Comparison of ENCODE assay signal across 8 mouse cellular contexts in genomic region chr7:28490410-28490809, GRCm38 (mm10). TPM values are rescaled to one million over a fixed set of nuclear protein-coding genes. Genes with fewer than 3 reads are reported as not detected.
DNase-seq lines count a peak whose midpoint lies in the region; ATAC-seq lines count a peak whose summit lies in the region.
"Had no signal": no experiment of that assay in that cellular context is flagged by ENCODE, and none has a peak within 500 bp of the region (broad histone marks: within the 10 kb centered on the region; RNA-seq: fewer than 3 reads in every experiment).

No protein-coding gene starts in this region.

- peak; percentile 96 for DNase-seq in ES-CJ7 (ENCODE audit: low read depth, low spot score)
- peak; percentile 72 for DNase-seq in adrenal gland, adult 2 months
- DNase-seq in embryo, embryonic 11.5 days (ENCODE audit: low read depth, low spot score): peak; percentile 37
- DNase-seq in heart, postnatal 36 days: peak; percentile 33 to 45
- DNase-seq in left cerebral cortex, postnatal 14 days (ENCODE audit: low spot score in 2 of 2): peak; percentile 34 to 45
- DNase-seq in spleen, postnatal 4 days (ENCODE audit: low spot score in 2 of 2): peak; percentile 44 to 72

- intact Hi-C loops in heart, postnatal 36 days (cut with DNase I): loop anchor here (2.0 kb wide), 1 partner anchor 110 kb away; no protein-coding TSS in a partner anchor
- intact Hi-C loops in left cerebral cortex, postnatal 14 days (cut with DNase I): no loop called here

- ATAC-seq in megakaryocyte progenitor cell, adult 5-6 weeks (replicated peaks; ENCODE audit: poor library complexity): peak; percentile 82

RNA-seq across cellular contexts. Expression of gene Ifnl2, which starts 19.8 kb away (rescaled TPM):
- not detected for total RNA-seq in adrenal gland, adult 2 months (2021)
- 0.33 and 1.00 TPM in 2 replicates for polyA plus RNA-seq in adrenal gland, adult 2 months (2012; rRNA removed)
- not detected for total RNA-seq in heart, postnatal 36 days (2021)
- not detected for total RNA-seq in left cerebral cortex, postnatal 14 days (2021)
- not detected in 2 replicates for total RNA-seq in megakaryocyte progenitor cell, adult 5-6 weeks (2015)
- total RNA-seq in megakaryocyte progenitor cell, adult 5-6 weeks (2017): not detected in 2 replicates
- polyA plus RNA-seq: macrophage had no signal

RNA-seq across cellular contexts. Expression of gene Ifnl3, which starts 32.2 kb away (rescaled TPM):
- total RNA-seq in adrenal gland, adult 2 months (2021): not detected
- polyA plus RNA-seq in adrenal gland, adult 2 months (2012; rRNA removed): 0.48 and 0.59 TPM in 2 replicates
- not detected for total RNA-seq in heart, postnatal 36 days (2021)
- not detected for total RNA-seq in left cerebral cortex, postnatal 14 days (2021)
- not detected in 2 replicates for total RNA-seq in megakaryocyte progenitor cell, adult 5-6 weeks (2015)
- total RNA-seq in megakaryocyte progenitor cell, adult 5-6 weeks (2017): not detected in 2 replicates
- polyA plus RNA-seq: macrophage had no signal

RNA-seq across cellular contexts. Expression of gene Lrfn1, which starts 38.6 kb away (rescaled TPM):
- total RNA-seq in adrenal gland, adult 2 months (2021): 10 to 100 TPM; 12.9 to 25.4 TPM
- polyA plus RNA-seq in adrenal gland, adult 2 months (2012; rRNA removed): 33.6 and 37.1 TPM in 2 replicates
- under 1 TPM; 0.38 to 0.86 TPM for total RNA-seq in heart, postnatal 36 days (2021)
- 10 to 100 TPM; 97.0 to 98.5 TPM for total RNA-seq in left cerebral cortex, postnatal 14 days (2021)
- total RNA-seq in megakaryocyte progenitor cell, adult 5-6 weeks (2015): 1.2 TPM in 2 replicates
- 1.7 and 2.3 TPM in 2 replicates for total RNA-seq in megakaryocyte progenitor cell, adult 5-6 weeks (2017)

RNA-seq across cellular contexts. Expression of gene Sycn, which starts 50.3 kb away (rescaled TPM):
- not detected for total RNA-seq in adrenal gland, adult 2 months (2021)
- polyA plus RNA-seq in adrenal gland, adult 2 months (2012; rRNA removed): 0.44 and 0.48 TPM in 2 replicates
- not detected for total RNA-seq in heart, postnatal 36 days (2021)
- not detected for total RNA-seq in left cerebral cortex, postnatal 14 days (2021)
- not detected in 2 replicates for total RNA-seq in megakaryocyte progenitor cell, adult 5-6 weeks (2015)
- total RNA-seq in megakaryocyte progenitor cell, adult 5-6 weeks (2017): not detected in 2 replicates
- polyA plus RNA-seq: macrophage had no signal

RNA-seq across cellular contexts. Expression of gene Gmfg, which starts 53.2 kb away (rescaled TPM):
- total RNA-seq in adrenal gland, adult 2 months (2021): 10 to 100 TPM in 1 of 2 experiments, 1 to 10 TPM in 1; 7.1 to 10.4 TPM
- polyA plus RNA-seq in adrenal gland, adult 2 months (2012; rRNA removed): 0.58 and 0.89 TPM in 2 replicates
- 1 to 10 TPM; 4.6 to 7.2 TPM for total RNA-seq in heart, postnatal 36 days (2021)
- total RNA-seq in left cerebral cortex, postnatal 14 days (2021): 1 to 10 TPM; 2.6 to 3.3 TPM
- total RNA-seq in megakaryocyte progenitor cell, adult 5-6 weeks (2015): 378 and 389 TPM in 2 replicates
- 658 and 664 TPM in 2 replicates for total RNA-seq in megakaryocyte progenitor cell, adult 5-6 weeks (2017)

Comparison
In these comparisons a context has a peak if more than half of its experiments do, and no peak if none do; other contexts are left out.
1. Peak in every context shown above with its lines: DNase-seq and ATAC-seq.
2. DNase-seq: peak in every context shown above with its lines; median percentile 96 in ES-CJ7; 72 in adrenal gland, adult 2 months; 58 in spleen, postnatal 4 days; 40 in left cerebral cortex, postnatal 14 days; 39 in heart, postnatal 36 days; 37 in embryo, embryonic 11.5 days.
3. RNA of gene Lrfn1, which starts 38.6 kb away (total RNA-seq): 97.0 to 98.5 TPM in left cerebral cortex, postnatal 14 days and 12.9 to 25.4 TPM in adrenal gland, adult 2 months; 1.2 to 2.3 TPM in megakaryocyte progenitor cell, adult 5-6 weeks and 0.38 to 0.86 TPM in heart, postnatal 36 days; every median in the first group is over 4 times any median in the second.